Mouse (Mus musculus) layer of hippocampus, adult 2 months (tissue): ENCODE data around the gene Fgfrl1. TPM values are rescaled to one million over a fixed set of nuclear protein-coding genes. Genes with fewer than 3 reads are reported as not detected.

Source experiments
- total RNA-seq, 2 experiments: library from RNA; stranded (reverse); gene quantifications; 2 replicates each; pipeline ENCODE4 v1.2.3; 2021

The Fgfrl1 gene
- total RNA-seq, 2 experiments from 2014 or later: 21.3 to 22.4 TPM

Other genes with a start within 250 kb of the Fgfrl1 start
- gene Mfsd7a, start 243.5 kb upstream of the Fgfrl1 start, total RNA-seq: under 1 TPM; 0.69 to 0.90 TPM
- gene Pcgf3, start 231.2 kb upstream of the Fgfrl1 start, total RNA-seq: 10 to 100 TPM; 43.5 to 47.1 TPM
- gene Cplx1, start 142.4 kb upstream of the Fgfrl1 start, total RNA-seq: 100 to 1,000 TPM; 507 to 549 TPM
- gene Gak, start 62.6 kb upstream of the Fgfrl1 start, total RNA-seq: 10 to 100 TPM; 96.2 to 97.3 TPM
- 10 to 100 TPM; 40.7 to 43.5 TPM for gene Tmem175, start 62.6 kb upstream of the Fgfrl1 start, total RNA-seq
- gene Idua, start 32.1 kb upstream of the Fgfrl1 start, total RNA-seq: 10 to 100 TPM; 16.8 to 17.1 TPM
- 10 to 100 TPM; 50.2 to 51.5 TPM for gene Dgkq, start 22.7 kb upstream of the Fgfrl1 start, total RNA-seq
- gene Slc26a1, start 16.8 kb upstream of the Fgfrl1 start, total RNA-seq: 1 to 10 TPM; 1.2 TPM
- not detected for gene Rnf212, start 82.6 kb downstream of the Fgfrl1 start, total RNA-seq
- gene Tmed11, start 103.0 kb downstream of the Fgfrl1 start, total RNA-seq: not detected
- gene Vmn2r8, start 116.5 kb downstream of the Fgfrl1 start, total RNA-seq: not detected
- not detected for gene Vmn2r9, start 160.2 kb downstream of the Fgfrl1 start, total RNA-seq